Mouse (Mus musculus) layer of hippocampus, adult 9-10 months (tissue): ENCODE measurements around the gene Abcd3.
A peak's percentile ranks its signal among the peaks of the same experiment; 100 is the strongest.
"Not testable (repeated sequence)": the region's sequence is repeated elsewhere in the genome, so short reads cannot be mapped to it uniquely, and the experiment has no call there.

ENCODE experiments used
- DNase-seq: peaks from one replicate; pipeline ENCODE4 v3.0.0; 2022; ENCODE audit warnings: low spot score

Gene Abcd3

DNA sequence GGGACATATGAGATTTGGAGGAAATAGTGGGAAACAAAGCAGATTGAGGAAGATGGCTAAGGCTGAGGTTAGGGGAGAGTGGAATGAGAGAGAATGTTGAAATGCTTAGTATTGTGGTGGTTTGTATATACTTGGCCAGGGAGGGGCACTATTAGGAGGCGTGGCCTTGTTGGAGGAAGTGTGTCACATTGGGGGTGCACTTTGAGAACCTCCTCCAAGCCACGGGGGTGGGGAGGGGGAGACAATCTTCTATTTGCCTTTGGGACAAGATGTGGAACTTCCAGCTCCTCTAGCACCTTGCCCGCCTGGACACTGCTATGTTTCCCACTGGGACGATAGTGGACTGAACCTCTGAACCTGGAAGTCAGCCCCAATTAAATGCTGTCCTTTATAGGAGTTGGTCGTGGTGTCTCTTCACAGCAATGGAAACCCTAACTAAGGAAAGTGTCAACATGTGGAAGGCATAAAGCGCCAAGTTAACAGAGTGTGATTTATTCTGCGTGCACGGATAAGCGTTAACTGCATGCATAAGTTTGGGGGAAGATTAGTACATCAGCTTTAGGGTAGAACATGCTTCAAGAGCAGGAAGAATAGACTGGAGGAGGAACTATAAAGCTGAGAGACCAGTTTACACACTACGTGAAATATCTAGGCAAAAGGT is 3.8 kb upstream of the Abcd3 start:
- DNase-seq = no peak

GRCm38 (mm10) chr3:121815549-121816235 is 590 bp upstream of the Abcd3 start:
- no peak for DNase-seq

GRCm38 (mm10) chr3:121814413-121814864 is 663 bp downstream of the Abcd3 start:
- DNase-seq = no peak

DNA sequence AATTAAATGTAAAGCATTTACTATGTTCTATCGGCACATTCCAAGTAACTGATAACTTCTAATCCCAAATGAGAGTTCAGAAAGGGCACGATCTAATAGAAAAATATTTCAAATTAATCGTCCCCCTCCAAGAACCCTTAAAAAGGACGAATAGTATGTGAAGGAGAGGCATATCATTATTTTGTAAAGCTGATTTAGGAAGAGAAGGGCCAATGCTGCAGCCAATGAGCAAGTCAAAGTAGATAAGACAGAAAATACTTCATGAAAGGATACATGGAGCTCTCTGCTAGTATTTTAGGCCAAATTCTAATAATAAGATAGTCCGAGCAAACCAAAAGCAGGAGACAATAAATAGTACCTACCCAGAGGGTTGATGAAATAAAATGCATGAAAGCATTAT is 1.3 kb downstream of the Abcd3 start:
- no peak for DNase-seq

DNA sequence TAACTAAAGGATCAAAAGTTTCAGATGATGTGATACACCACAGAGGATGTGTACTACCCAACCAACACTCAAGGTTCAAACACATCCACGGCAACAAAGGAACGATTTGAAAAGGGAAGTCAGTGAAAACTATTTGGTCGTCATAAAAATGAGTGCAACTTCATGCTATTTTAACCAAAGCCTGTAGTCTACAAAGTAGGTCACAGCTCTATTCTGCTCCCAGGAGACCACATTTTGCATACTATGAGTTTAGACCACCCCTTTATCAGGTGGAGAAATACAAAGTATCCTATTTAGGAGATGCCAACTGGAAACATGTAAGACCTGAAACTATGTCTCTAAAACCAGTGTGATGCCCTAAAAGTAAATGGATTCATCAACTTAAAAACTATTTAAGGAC is 6.9 kb downstream of the Abcd3 start:
- no peak for DNase-seq

DNA sequence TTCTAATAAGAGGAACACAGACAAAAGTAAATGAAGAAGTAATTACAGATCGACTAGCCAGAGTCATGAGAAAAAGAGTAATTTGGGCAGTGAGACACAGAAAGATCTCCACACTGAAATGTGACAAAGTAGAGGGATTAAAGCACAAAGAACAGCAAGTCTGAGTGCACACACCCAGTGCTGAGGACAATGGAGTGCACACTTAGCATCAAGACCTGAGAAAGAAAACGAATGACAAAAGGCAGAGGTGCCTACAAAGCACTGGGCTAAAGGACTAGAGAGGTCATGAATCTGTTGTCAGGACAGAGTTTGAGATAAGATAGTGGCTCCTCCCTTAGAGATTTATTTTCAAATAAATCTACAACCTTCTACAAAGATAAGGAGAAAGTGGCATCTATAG is 20.9 kb downstream of the Abcd3 start:
- DNase-seq = no peak

GRCm38 (mm10) chr3:121792246-121792645 is 22.9 kb downstream of the Abcd3 start:
- DNase-seq = no peak

GRCm38 (mm10) chr3:121790442-121790841 is 24.7 kb downstream of the Abcd3 start:
- no peak for DNase-seq

GRCm38 (mm10) chr3:121789790-121790189 is 25.3 kb downstream of the Abcd3 start:
- DNase-seq = no peak

DNA sequence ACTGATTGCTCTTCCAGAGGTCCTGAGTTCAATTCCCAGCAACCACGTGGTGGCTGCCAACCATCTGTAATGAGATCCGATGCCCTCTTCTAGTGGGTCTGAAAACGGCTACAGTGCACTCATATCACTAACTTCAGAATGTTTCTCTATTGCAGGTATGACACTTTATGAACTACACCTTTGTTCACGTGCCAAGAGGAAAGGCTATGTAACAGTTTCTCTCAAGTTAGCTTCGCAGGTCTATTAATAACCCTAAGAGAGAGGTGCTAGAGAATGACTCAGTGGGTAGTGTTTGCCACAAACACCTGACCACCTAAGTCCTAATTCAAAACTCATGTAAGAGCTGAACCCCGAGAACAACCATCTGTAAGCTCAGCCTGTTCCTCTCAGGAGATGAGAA is 32.1 kb downstream of the Abcd3 start:
- DNase-seq = no peak

GRCm38 (mm10) chr3:121777943-121778342 is 37.2 kb downstream of the Abcd3 start:
- DNase-seq = peak; percentile 33

DNA sequence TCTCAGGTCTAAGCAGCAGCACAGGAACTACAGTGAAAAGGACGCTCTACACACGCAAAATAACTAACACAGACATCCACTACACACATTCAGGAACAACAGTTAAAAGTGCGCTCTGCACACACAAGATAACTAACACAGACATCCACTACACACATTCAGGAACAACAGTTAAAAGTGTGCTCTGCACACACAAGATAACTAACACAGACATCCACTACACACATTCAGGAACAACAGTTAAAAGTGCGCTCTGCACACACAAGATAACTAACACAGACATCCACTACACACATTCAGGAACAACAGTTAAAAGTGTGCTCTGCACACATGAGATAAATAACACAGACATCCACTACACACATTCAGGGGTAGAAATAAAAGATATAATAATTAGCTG is 41.8 kb downstream of the Abcd3 start:
- DNase-seq = not testable (repeated sequence)

GRCm38 (mm10) chr3:121768770-121769169 is 46.3 kb downstream of the Abcd3 start:
- DNase-seq = no peak

DNA sequence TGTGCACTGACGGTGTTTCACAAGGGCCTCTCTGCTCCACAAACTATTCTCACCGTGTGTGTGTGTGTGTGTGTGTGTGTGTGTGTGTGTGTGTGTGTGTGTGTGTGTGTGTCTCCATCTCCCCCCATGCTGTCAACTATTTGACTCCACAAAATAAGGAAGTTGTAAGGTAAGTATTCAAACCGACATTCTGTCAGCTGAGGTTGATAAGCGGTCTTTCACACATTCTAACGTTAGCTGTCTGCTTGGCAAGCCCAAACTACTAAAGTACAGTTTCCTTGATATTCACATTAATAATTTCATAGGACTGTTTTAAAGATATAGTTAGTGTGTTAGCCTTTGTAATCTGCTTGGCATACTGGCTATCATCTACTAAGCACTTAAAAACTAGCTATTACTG is 48.3 kb downstream of the Abcd3 start:
- no peak for DNase-seq

DNA sequence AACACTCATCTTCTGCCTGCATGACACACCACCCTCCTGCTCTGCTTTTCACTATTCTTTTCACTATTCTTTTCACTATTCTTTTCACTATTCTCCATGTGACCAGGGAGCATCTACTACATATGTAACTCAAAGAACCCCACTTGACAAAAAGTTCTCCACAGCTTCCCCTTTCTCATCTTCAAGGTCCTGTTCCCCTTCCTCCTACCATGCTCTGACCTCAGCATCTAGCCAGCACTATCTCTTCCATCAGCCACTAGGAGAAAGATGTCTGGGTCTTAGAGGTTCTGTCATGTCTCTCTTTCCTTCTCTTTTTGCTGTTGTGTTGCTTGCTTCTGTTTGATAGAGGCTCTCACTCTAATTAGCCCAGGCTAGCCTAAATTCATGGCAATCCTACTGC is 49.1 kb downstream of the Abcd3 start:
- DNase-seq = no peak

GRCm38 (mm10) chr3:121762056-121762852 is 52.8 kb downstream of the Abcd3 start:
- DNase-seq = no peak

DNA sequence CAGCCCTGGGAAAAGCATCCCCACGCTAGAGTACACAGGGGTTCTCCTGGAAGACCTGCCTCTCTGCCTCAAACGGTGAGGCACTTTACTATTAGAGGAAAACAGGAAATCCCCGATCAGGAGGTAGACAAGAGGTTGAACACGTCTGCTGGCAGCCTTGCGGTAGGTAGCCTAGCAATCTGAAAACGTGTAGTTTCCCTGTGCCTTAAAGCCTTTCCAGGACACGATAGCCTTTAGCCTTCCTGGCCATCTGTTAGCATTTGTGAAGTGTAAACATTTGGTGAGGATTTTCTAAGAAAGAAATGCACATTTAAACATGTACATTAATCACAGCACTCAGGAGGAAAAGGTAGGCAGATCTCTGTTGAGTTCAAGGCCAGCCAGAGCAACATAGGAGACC is 56.7 kb downstream of the Abcd3 start:
- no peak for DNase-seq

- no peak for DNase-seq
These were observed 60.0 kb downstream of the Abcd3 start for GRCm38 (mm10) chr3:121755152-121755551.

DNA sequence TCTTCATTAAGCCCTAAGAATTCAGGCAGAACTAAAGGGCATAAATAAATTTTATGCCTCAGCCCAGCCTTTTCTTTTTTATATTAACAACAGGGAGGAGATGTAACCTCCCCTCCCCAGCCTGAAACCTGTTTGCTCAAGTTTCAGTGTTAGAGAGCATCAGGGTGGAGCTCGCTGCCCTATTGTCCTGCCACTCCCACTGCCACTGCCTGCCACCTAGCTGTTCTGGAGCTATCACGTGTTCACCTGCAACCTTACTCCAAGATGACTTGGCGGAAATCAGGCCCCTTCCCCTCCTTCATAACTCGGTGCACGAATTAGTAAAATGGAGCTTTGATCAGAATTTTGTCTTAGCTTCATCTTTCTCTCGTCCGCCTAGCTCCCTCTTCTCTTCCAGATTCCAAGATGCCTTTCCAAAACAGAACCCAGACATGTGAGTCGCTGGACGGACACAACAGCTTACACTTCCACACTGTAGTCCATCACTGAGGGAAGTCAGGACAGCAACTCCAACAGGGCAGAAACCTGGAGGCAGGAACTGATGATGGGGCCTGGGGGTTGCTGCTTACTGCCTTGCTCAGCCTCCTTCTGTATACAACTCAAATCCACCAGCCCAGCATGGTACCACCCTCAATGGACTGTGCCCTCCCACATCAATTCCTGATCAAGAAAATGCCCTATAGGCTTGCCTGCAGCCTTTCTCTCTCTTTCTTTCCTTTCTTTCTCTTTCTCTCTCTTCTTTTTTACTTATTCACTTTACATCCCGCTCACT is 60.6 kb downstream of the Abcd3 start:
- not testable (repeated sequence) for DNase-seq

DNA sequence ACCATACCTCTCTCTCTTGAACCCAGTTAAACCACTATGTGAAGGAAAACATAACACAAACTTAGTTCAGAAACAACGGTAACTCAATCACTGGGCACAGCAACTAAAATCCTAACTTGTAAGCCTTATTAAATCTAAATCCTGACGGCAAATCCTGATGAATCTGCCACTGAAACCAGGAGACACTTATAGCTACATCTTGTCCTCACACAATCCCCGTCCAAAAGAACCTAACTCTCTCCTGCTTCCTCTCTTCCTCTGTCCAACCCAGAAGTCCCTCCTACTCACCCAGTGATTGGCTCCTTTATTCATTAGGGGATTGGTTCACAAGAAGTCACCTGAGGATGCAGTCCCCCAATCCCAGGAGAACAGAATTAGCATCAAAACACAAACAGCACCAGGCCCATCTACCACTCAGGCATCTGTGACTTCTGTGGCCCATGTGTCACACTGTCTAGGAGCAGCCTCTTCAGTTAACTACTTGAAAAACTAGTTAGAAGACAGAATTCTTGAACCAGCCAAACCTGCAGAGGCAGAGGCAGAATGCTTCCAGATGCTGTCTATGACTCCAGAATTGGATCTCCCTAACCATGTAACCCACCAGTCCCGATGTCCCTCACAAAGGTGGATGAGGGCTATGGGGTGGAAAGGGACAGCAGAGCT is 73.8 kb downstream of the Abcd3 start:
- DNase-seq = not testable (repeated sequence)

GRCm38 (mm10) chr3:121739489-121740213 is 75.5 kb downstream of the Abcd3 start:
- no peak for DNase-seq
